Mouse (Mus musculus) forebrain, postnatal 0 days (tissue): ENCODE results near the gene Sgca. TPM values are rescaled to one million over a fixed set of nuclear protein-coding genes. Genes with fewer than 3 reads are reported as not detected.
A peak's percentile ranks its signal among the peaks of the same experiment; 100 is the strongest.

Source experiments
- ATAC-seq: fragments of 200-750 bp; cut with Nextera tagmentation; 2 replicates; pipeline ENCODE4 v1.8.0; 2017; ENCODE audit warnings: mild to moderate bottlenecking, moderate library complexity
- DNase-seq: peaks from one replicate; pipeline ENCODE4 v3.0.0-alpha.2; 2015
- H3K27ac ChIP-seq: fragments of 300-500 bp; sonication (generic); 2 replicates; pipeline ENCODE4 v1.5.1; 2014; ENCODE audit warnings: low read depth, mild to moderate bottlenecking, antibody characterized with exemption, low read length, moderate library complexity, mixed read lengths
- H3K27me3 ChIP-seq: fragments of 300-500 bp; sonication (generic); 2 replicates; pipeline ENCODE4 v1.6.1; 2014; ENCODE audit warnings: mild to moderate bottlenecking, low read length, mixed read lengths; ENCODE audit not compliant: insufficient read depth
- H3K36me3 ChIP-seq: fragments of 300-500 bp; sonication (generic); 2 replicates; pipeline ENCODE4 v1.6.1; 2014; ENCODE audit warnings: mild to moderate bottlenecking, moderate library complexity; ENCODE audit not compliant: insufficient read depth
- H3K4me1 ChIP-seq: fragments of 300-500 bp; sonication (generic); 2 replicates; pipeline ENCODE4 v1.6.1; 2014; ENCODE audit warnings: antibody characterized with exemption; ENCODE audit not compliant: insufficient read depth
- H3K4me2 ChIP-seq: fragments of 300-500 bp; sonication (generic); 2 replicates; pipeline ENCODE4 v1.6.1; 2014; ENCODE audit warnings: low read depth, mild to moderate bottlenecking, moderate library complexity
- H3K4me3 ChIP-seq: fragments of 300-500 bp; sonication (generic); 2 replicates; pipeline ENCODE4 v1.5.1; 2014; ENCODE audit warnings: low read depth, low read length, mixed read lengths
- H3K9ac ChIP-seq: fragments of 300-500 bp; sonication (generic); 2 replicates; pipeline ENCODE4 v1.6.1; 2014; ENCODE audit warnings: mild to moderate bottlenecking
- H3K9me3 ChIP-seq: fragments of 300-500 bp; sonication (generic); 2 replicates; pipeline ENCODE4 v1.6.1; 2016; ENCODE audit warnings: low read length
- CTCF ChIP-seq: sonication (generic); IDR thresholded peaks from 2 replicates; pipeline ENCODE4 v1.5.1; 2016; ENCODE audit warnings: antibody characterized with exemption, control low read depth, low read depth
- WGBS: fragments of 180-500 bp; shearing (Covaris S2); extraction: QIAGEN DNeasy Blood & Tissue Kit; methylation state at CpG from one replicate; pipeline ENCODE4 v1.1.7; 2014; 5-methylcytosine and 5-hydroxymethylcytosine counted together
- polyA plus RNA-seq: library from polyadenylated mRNA; unstranded; fragments of >200 nt; fragmentation: Nextera tagmentation; extraction: Ambion mirVana; gene quantifications from 2 replicates; pipeline ENCODE4 v1.2.1, GENCODE M21; 2015
- total RNA-seq: library from RNA; depleted of rRNA; stranded (reverse); fragments of >200 nt; gene quantifications from 2 replicates; pipeline ENCODE4 v1.2.3, GENCODE M21; 2014; rRNA removed

Sgca gene
- 0.15 TPM in 1 of 2 replicates, not detected in the other for total RNA-seq
- polyA plus RNA-seq: 0.09 and 0.13 TPM in 2 replicates

- 80% methylated on average over 5 of the region's 5 CpGs for WGBS
- no peaks in the 10 kb centered on the region for H3K9me3 ChIP-seq
- no peaks in the 10 kb centered on the region for H3K36me3 ChIP-seq
- H3K9ac ChIP-seq: no peak within 1 kb of the TSS
- H3K4me1 ChIP-seq: peaks cover 16% of the 10 kb centered on the region
- H3K27ac ChIP-seq: no peak within 1 kb of the TSS
- H3K4me2 ChIP-seq: no peak within 1 kb of the TSS
- ATAC-seq (no peak), DNase-seq (no peak)
- H3K27me3 ChIP-seq: no peaks in the 10 kb centered on the region
- TF ChIP-seq CTCF: no peak
- no peak within 1 kb of the TSS for H3K4me3 ChIP-seq
These were observed at the start of gene Sgca for GRCm38 (mm10) chr11:94976199-94976598. Gene Sgca (minus strand): TSS chr11:94976327.

- WGBS: 88% methylated on average over 11 of the region's 11 CpGs
- H3K27me3 ChIP-seq: no peaks in the 10 kb centered on the region
- H3K36me3 ChIP-seq: peaks cover 56% of the 10 kb centered on the region
These were observed 49.3 kb upstream of the Sgca start for GRCm38 (mm10) chr11:95025227-95026012.

GRCm38 (mm10) chr11:95024439-95025184 is 48.5 kb upstream of the Sgca start:
- ATAC-seq: peak; percentile 28
- Histone ChIP-seq H3K27me3 (no peaks in the 10 kb centered on the region), H3K9me3 (no peaks in the 10 kb centered on the region), H3K4me2 (no peak overlapping the region), H3K36me3 (peaks cover 64% of the 10 kb centered on the region), H3K4me3 (no peak overlapping the region), H3K9ac (no peak overlapping the region), H3K4me1 (no peaks in the 10 kb centered on the region), H3K27ac (peak overlapping the region; percentile 50)
- no peak for TF ChIP-seq CTCF
- DNase-seq: peak; percentile 66
- 40% methylated on average over 29 of the region's 29 CpGs for WGBS

More at GRCm38 (mm10) chr11:95025227-95026012, 49.3 kb upstream of the Sgca start:
- no peak overlapping the region for H3K4me3 ChIP-seq
- no peaks in the 10 kb centered on the region for H3K4me1 ChIP-seq
- H3K27ac ChIP-seq: no peak overlapping the region
- TF ChIP-seq CTCF: no peak
- no peak for ATAC-seq
- no peak overlapping the region for H3K4me2 ChIP-seq
- no peak overlapping the region for H3K9ac ChIP-seq
- H3K9me3 ChIP-seq: no peaks in the 10 kb centered on the region
- DNase-seq: no peak

- Histone ChIP-seq H3K4me1 (no peaks in the 10 kb centered on the region), H3K9me3 (no peaks in the 10 kb centered on the region), H3K36me3 (peaks cover 74% of the 10 kb centered on the region), H3K27me3 (no peaks in the 10 kb centered on the region), H3K4me2 (no peak overlapping the region), H3K4me3 (no peak overlapping the region), H3K27ac (no peak overlapping the region), H3K9ac (no peak overlapping the region)
- 92% methylated on average over 9 of the region's 9 CpGs for WGBS
- 0 out of 2 replicates have a peak, but pooled peaks have one; percentile 4 for TF ChIP-seq CTCF
- no peak for DNase-seq
- no peak for ATAC-seq
These were observed 47.4 kb upstream of the Sgca start for GRCm38 (mm10) chr11:95023481-95023880.

- ATAC-seq: no peak
- Histone ChIP-seq H3K27me3 (no peaks in the 10 kb centered on the region), H3K4me1 (no peaks in the 10 kb centered on the region), H3K4me2 (no peak overlapping the region), H3K9me3 (no peaks in the 10 kb centered on the region), H3K36me3 (peaks cover 78% of the 10 kb centered on the region), H3K27ac (no peak overlapping the region), H3K4me3 (no peak overlapping the region), H3K9ac (no peak overlapping the region)
- DNase-seq: peak; percentile 31
- TF ChIP-seq CTCF: peak; percentile 56
- 83% methylated on average over 10 of the region's 10 CpGs for WGBS
These were observed 46.3 kb upstream of the Sgca start for GRCm38 (mm10) chr11:95022237-95022992.

GRCm38 (mm10) chr11:95015484-95015883 is 39.4 kb upstream of the Sgca start:
- TF ChIP-seq CTCF: no peak
- H3K4me3 ChIP-seq: no peak overlapping the region
- ATAC-seq (no peak), DNase-seq (no peak)
- H3K36me3 ChIP-seq: peaks cover 43% of the 10 kb centered on the region
- no peak overlapping the region for H3K27ac ChIP-seq
- H3K27me3 ChIP-seq: no peaks in the 10 kb centered on the region
- 75% methylated on average over 3 of the region's 3 CpGs for WGBS
- no peaks in the 10 kb centered on the region for H3K9me3 ChIP-seq
- peaks cover 17% of the 10 kb centered on the region for H3K4me1 ChIP-seq
- H3K4me2 ChIP-seq: no peak overlapping the region
- no peak overlapping the region for H3K9ac ChIP-seq
